Mouse (Mus musculus): ENCODE results near the gene Rcn2.
A peak's percentile ranks its signal among the peaks of the same experiment; 100 is the strongest.
"Not testable (repeated sequence)": the region's sequence is repeated elsewhere in the genome, so short reads cannot be mapped to it uniquely, and the experiment has no call there.

Gene Rcn2

DNA sequence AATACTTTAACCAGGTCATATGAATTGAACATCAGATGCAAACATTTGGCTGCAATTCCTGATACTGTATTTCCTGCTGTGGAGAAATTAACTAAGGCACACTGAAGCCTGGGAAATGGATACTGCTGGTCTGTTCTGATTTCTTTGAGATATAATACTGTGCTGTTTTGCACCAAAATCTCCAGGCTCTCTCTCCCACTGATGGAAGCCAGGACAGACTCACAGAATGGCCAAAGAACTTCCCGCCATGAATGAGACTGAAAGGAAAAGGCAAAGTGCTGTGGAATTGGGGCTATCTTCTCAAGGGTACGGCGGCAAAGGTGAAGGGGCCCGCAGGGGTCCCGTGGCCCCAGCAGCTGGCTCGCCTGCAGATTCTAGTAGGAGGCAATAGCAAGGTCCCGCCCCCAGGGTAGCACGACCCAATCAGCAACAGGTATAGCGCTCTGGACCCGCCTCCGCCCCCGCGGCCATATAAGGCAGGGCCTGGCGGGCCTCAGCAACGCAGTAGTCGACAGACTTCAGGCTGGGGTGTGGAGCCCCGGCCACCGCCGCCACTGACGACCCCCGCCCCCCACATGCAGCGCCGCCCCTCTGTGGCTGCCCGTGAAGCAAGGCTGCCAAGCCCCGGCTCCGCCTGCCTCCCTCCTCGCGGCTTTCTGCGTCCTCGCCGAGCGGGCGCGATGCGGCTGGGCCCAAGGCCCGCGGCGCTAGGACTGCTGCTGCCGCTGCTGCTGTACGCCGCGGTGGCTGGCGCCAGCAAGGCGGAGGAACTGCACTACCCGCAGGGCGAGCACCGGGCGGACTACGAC is at the start of gene Rcn2:
Rcn2 (plus strand) TSS at position 474 of the 809 bp plus-strand sequence.
- DNase-seq (ENCODE audit: low spot score) = peak; percentile 96

DNA sequence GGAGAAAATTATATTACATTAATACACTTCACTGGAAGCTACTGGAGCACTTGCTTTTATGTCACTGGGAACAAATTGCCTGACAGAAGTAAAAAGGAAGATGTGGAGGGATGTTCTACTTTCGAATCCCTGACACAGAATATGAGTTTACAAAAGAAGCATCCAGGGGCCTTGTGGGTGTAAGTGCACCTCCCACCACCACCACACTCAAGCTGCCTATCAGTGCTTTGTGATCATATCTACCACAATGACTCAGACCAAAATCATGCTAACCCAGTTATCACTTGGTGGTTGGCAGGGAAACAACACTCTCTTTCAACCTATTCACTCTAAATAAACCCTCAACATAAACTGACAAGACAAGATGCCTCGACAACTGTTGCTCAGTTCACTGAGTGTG is 37.0 kb upstream of the Rcn2 start:
- not testable (repeated sequence) for DNase-seq (ENCODE audit: low spot score)

DNA sequence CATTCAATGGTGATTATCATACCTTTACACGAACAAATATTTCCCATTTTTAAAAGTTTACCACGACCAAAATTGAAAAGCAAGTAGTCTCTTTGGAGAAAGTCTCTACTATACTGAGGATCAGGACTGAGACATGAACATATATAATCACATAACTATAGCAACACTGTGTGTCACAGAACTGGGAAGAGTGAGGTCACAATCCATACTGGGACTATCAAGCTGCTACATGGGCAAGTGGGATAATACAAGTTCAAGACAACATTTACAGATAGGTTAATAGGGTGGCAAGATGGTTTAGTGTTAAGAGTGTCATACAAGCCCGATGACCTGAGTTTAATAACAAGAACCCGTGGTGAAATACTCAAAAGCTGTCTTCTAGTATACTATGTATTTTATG is 31.2 kb upstream of the Rcn2 start, which contains the start of gene 4930563M21Rik:
4930563M21Rik (minus strand) TSS at position 101 of the 400 bp plus-strand sequence.
- DNase-seq (ENCODE audit: low spot score) = no peak

- no peak for DNase-seq (ENCODE audit: low spot score)
These were observed 16.9 kb upstream of the Rcn2 start for GRCm38 (mm10) chr9:56024772-56025171.

DNA sequence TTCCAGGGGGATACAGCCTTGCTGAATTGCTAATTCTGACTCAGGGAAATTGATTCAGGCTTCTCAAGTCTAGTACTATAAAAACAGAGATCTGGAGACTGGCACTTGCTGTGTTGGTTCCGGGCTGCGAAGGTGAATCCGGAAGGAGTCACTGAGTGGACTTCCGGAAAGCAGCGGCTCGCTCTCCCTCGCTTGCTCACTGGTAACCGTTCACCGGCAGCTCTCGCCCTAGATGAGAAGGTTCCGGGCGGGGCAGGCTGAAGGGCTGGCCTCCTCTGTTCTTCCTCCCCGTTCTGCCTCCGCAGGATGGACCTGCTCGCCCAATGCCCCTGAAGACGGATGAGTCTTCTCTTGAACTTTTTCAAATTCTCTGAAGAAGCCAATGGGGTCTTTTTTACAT is 14.4 kb upstream of the Rcn2 start:
- DNase-seq (ENCODE audit: low spot score) = no peak

DNA sequence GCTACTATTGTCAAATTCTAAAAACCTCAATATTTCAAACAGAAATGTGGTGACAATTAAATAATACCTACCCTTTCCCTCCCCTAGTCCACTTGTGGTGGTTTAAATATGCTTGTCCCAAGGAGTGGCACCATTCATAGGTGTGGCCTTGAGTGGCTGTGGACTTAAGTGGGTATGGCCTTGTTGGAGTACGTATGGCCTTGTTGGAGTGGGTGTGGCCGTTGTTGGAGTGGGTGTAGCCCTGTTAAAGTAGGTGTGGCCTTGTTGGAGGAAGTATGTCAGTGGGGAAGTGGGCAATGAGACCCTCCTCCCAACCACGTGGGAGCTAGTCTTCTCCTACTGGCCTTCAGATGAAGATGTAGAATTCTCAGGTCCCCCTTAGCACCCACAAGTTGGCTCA is 9.4 kb upstream of the Rcn2 start:
- no peak for DNase-seq (ENCODE audit: low spot score)

DNA sequence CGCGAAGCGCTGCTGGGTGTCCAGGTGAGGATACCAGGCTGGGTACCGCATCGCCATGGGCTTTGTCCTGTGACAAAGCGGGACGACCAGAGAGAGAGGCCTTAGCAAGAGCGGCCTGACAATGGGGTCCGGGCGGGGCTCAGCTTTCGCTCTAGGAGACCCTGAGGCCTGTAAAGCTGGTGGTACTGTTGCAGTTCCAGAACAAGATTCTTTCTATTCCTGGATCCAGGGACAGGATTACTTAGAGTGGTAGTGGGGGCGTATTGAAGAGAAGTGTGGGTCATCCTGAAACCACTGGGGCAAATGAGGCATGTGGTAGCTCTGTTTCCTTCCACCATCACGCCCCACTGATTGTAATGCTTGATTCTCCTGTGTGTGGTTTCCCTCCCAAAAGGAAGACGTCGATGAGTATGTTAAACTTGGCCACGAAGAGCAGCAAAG is 556 bp downstream of the Rcn2 start:
- no peak for DNase-seq (ENCODE audit: low spot score)

- no peak for DNase-seq (ENCODE audit: low spot score)
These were observed 12.2 kb downstream of the Rcn2 start for GRCm38 (mm10) chr9:56053796-56054195.

DNA sequence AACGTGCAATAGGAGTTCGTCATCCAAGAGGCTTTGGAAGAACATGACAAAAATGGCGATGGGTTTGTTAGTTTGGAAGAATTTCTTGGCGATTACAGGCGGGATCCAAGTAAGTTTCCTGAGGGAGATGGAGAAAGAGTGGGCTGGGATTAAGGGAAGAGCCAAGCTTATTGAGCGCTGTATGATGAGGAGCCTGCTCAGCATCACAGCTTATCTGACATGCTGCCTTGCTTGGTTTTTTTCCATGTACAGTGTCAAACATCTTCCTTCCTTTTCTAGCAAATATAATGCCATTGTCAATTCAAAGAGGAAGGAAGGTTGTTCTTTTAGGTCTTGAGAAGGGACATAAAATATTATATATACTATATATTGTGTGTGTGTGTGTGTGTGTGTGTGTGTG is 14.5 kb downstream of the Rcn2 start:
- no peak for DNase-seq (ENCODE audit: low spot score)

GRCm38 (mm10) chr9:56062336-56062735 is 20.7 kb downstream of the Rcn2 start:
- no peak for DNase-seq (ENCODE audit: low spot score)

- no peak for DNase-seq (ENCODE audit: low spot score)
These were observed 23.4 kb downstream of the Rcn2 start for GRCm38 (mm10) chr9:56065011-56065410.

GRCm38 (mm10) chr9:56067964-56068363 is 26.3 kb downstream of the Rcn2 start:
- DNase-seq (ENCODE audit: low spot score) = no peak

GRCm38 (mm10) chr9:56068630-56069029 is 27.0 kb downstream of the Rcn2 start:
- DNase-seq (ENCODE audit: low spot score) = no peak

DNA sequence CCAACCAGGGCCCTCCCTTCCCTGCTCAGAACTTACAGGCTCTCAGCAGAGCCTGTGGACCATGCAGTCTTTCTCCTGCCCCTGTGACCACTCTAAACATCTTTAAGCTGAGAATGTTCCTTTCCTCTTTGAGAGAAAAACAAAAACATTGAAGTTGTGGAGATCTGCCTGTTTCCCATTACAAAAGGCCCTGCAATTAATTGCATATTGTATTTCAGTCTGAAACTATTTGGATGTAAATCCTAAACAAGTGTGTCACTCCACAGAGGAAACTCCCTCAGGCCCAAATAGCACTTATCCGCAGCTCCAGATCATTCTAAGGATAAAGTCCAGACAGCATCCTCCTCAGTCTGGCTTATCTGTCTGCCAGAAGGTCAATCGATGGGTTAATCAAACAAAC is 31.2 kb downstream of the Rcn2 start:
- no peak for DNase-seq (ENCODE audit: low spot score)

DNA sequence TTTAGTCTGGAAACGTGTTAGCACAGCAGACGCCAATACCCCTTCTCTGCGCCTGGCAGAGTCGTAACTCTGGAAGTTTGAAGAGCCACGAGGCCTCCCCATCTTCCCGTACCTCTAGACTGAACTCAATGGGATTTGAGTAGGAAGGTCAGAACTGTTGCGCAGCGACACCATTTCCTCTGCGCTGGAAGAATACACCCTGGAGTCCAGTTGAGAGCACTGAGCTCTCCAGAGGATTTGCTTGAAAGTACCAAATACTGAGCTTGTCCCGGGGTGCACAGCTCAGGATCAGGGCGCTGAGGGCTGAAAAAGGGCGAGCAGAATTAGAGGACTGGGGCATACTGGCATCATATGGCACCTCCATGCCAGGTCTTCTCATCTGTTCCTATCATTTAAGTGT is 33.2 kb downstream of the Rcn2 start:
- no peak for DNase-seq (ENCODE audit: low spot score)

DNA sequence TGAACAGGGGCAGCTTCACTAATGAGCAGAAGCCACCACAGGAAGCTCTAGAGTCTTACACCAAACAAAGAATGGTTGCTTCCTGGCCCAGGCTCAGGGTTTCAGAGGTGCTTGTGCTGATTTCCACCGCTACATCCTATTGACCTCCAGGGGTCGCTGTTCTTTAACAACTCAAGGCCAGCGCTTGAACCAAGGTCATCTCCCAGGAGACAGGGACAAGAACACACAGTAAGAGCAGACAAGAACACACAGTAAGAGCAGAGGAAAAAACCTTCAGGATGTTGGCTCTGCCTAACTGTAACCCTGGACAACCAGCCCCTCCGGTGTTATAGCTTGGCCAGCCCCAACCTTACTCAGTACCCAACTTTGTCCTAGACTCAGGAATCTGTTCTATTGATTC is 33.6 kb downstream of the Rcn2 start:
- peak; percentile 71 for DNase-seq (ENCODE audit: low spot score)

DNA sequence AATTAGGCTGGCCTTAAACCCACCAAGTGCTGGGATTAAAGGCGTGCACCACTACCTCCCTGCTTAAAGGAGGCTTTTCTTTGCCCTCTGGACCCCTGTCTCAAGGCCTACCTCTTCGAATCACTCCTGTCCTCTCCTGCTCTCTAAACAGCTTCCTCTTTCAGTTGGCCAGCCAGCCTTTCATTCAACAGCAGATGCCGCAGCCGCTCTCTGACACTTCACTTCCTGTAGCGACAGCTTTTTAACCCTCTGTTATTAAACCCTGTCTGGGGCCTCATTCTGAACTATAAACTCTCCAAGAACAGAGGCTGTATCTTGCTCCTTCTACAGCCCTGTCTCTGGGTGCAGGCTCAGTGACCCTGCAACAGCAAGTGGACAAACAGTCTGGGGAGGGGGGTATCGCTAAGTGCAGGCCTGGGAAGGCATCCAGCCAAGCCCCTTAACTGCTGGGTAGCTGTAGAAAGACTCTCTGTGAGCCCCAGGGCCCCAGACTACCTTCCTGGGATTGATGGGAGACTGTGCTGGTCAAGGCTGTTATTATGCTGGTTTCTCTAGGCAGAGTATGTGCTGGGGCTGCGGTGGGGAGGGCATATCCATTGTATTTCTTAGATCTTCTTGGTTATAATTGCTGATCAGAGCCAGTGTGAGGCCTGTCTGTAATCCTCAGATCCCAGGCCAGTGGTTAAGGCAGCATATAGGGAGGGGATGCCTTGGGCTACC is 34.4 kb downstream of the Rcn2 start:
- DNase-seq (ENCODE audit: low spot score) = peak; percentile 15

- DNase-seq (ENCODE audit: low spot score) = no peak
These were observed 37.9 kb downstream of the Rcn2 start for GRCm38 (mm10) chr9:56079587-56079986.

GRCm38 (mm10) chr9:56086524-56086923 is 44.9 kb downstream of the Rcn2 start:
- DNase-seq (ENCODE audit: low spot score) = no peak

- DNase-seq (ENCODE audit: low spot score) = no peak
These were observed 48.3 kb downstream of the Rcn2 start, which contains the start of gene Pstpip1 for GRCm38 (mm10) chr9:56089778-56090520. Gene Pstpip1 (plus strand): TSS chr9:56089962.

DNA sequence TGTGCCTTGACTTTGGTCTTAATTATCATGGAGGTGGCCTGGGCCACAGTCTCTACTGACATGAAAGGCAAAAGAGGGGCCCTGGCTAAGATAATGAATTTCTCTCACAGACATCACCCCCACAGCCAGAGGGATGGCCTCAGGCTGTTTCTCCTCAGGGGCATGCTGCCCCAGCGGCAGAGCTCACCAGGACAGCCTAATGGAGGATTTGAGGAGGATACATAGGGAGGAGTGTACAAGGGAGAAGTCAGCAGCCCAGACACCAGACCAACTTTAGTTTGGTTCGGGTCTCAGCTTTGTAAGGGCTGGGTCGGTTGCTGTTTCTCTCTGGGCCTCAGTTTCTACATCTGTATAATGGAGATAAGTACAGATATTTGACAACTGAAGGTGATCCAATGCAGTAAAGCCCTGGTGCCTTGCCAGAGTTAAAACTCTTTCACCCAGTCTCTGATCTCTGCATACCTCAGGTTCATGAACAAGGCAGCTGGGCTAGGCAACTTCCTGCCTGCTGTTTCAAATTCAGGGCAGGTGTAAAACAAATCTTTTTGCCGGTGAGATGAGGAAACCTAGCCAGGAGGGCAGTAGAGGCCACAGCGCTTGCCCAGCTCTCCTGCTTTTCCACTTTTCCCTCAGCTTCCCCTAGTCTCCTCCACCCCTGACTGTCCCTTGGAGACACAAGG is 49.0 kb downstream of the Rcn2 start:
- DNase-seq (ENCODE audit: low spot score) = no peak

DNA sequence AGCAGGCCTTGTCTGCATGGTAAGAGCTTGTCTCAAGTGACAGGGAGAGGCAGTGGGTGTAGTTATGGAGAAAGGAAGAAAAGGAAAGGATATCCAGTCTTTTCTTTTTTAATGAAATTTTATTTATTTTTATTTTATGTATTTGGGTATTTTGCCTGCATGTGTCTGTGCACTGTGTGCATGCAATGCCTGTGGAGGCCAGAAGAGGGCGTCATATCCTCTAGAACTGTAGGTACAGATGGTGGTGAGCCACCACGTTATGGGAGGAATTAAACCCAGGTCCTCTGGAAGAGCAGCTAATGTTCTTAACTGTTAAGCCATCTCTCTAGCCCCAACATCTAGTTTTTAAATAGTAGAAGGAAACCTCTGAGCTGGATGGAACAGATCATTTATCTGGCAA is 50.5 kb downstream of the Rcn2 start:
- DNase-seq (ENCODE audit: low spot score) = no peak

Measured in yolk sac, embryonic 10.5 days (tissue).